Mouse (Mus musculus): ENCODE results near the gene Ecsit. TPM values are rescaled to one million over a fixed set of nuclear protein-coding genes. Genes with fewer than 3 reads are reported as not detected.
A peak's percentile ranks its signal among the peaks of the same experiment; 100 is the strongest.

Ecsit gene
- polyA plus RNA-seq, 1 experiment, result 85.2 TPM

DNA sequence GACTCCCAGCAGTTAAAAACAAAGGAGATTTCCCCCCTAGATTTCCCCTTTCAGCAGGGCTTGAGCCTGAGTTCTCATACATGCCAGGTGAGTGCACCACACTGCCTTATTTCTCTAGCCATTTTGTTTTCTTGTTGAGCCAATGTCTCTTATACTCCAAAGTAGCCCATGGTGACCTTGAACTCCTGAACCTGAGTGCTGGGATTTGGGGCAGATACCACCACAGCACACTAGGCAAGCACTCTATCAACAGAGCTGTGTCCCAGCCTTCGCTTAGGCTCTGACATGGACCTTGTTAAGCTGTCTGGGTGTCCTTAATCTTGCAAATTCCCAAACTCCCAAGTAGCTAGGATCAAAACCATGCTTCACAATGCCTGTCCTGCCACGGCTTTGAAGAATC is 43.4 kb downstream of the Ecsit start:
- peaks cover 23% of the 10 kb centered on the region for H3K4me1 ChIP-seq (ENCODE audit: control insufficient read depth, insufficient read depth, low read length)
- DNase-seq, result no peak
- TF ChIP-seq POLR2A (IDR thresholded peaks at IDR 0.05; ENCODE audit: borderline replicate concordance, insufficient read depth, low read length) (no peak), CTCF (IDR thresholded peaks at IDR 0.05; ENCODE audit: borderline replicate concordance, insufficient read depth, low read depth, low read length) (no peak)
- H3K27ac ChIP-seq (ENCODE audit: insufficient read depth, low read length), result no peak overlapping the region
- WGBS, result 60% methylated on average over 2 of the region's 2 CpGs
- H3K4me3 ChIP-seq (replicated peaks; ENCODE audit: insufficient read depth, low read depth, low read length), result no peak overlapping the region
- no peaks in the 10 kb centered on the region for H3K27me3 ChIP-seq (ENCODE audit: control insufficient read depth, insufficient read depth, low read length)

DNA sequence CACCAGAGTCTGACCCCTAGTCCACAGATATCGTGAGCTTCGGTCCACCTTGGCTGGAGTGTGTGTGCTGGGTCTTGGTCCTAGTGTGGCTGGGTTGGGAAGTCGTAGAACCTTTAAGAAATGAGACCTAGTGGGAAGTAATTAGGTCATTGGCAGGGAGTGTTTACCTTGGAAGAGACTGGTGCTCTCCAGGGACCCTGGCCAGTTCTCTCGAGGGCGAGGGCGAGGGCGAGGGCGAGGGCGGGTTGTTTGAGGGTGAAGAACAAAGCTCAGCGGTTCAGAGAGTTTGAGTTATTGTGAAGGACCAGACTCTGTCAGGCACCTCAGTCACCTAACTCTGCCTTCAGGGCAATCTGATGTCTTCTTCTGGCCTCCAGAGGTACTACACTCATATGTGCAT is 47.4 kb downstream of the Ecsit start:
- TF ChIP-seq POLR2A (IDR thresholded peaks at IDR 0.05; ENCODE audit: borderline replicate concordance, insufficient read depth, low read length) (no peak), CTCF (IDR thresholded peaks at IDR 0.05; ENCODE audit: borderline replicate concordance, insufficient read depth, low read depth, low read length) (no peak)
- Histone ChIP-seq H3K4me3 (replicated peaks; ENCODE audit: insufficient read depth, low read depth, low read length) (no peak overlapping the region), H3K27me3 (ENCODE audit: control insufficient read depth, insufficient read depth, low read length) (no peaks in the 10 kb centered on the region), H3K4me1 (ENCODE audit: control insufficient read depth, insufficient read depth, low read length) (peaks cover 32% of the 10 kb centered on the region), H3K27ac (ENCODE audit: insufficient read depth, low read length) (no peak overlapping the region)
- WGBS, result 8% methylated on average over 10 of the region's 10 CpGs
- peak in 1 of 2 experiments; percentile 48 for DNase-seq

DNA sequence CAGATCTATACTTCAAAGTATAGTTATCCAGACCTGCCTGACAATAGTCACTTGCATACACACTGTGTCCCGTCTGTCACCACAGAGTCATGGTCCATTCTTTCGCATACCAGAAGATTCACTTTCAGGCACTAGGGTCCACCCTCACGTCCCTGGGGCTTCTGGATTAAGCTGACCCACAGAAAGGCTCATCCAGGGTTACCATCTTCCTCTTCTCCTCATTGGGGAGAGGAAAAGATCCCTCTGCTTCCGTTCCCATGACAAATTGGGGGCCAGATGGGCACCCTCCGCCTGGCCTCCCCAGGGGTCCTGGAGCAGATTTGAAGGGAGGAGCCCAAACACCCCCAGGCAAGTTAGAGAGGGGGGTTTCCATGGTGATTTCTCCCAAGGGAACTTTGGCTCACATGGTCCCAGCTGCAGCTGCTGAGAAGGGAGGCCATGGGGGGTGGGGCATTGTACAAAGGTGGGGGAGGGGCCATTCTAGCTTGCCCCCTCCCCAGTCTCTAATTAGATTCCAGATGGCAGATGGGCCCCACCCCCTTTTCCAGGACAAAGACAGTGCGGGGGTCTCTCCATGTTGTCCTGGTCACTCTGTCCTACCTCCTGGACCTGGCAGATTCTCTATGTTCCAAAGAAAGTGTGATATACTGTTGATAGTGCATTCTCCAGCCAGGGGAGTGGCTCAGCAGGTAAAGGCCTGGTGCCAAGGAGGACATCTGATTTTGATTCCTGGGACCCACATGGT is 49.8 kb downstream of the Ecsit start:
- WGBS, result 14% methylated on average over 6 of the region's 6 CpGs
- TF ChIP-seq CTCF (IDR thresholded peaks at IDR 0.05; ENCODE audit: borderline replicate concordance, insufficient read depth, low read depth, low read length) (no peak), POLR2A (IDR thresholded peaks at IDR 0.05; ENCODE audit: borderline replicate concordance, insufficient read depth, low read length) (no peak)
- no peak overlapping the region for H3K4me3 ChIP-seq (replicated peaks; ENCODE audit: insufficient read depth, low read depth, low read length)
- DNase-seq, result peak in 1 of 2 experiments; percentile 44
- H3K27me3 ChIP-seq (ENCODE audit: control insufficient read depth, insufficient read depth, low read length), result no peaks in the 10 kb centered on the region
- H3K4me1 ChIP-seq (ENCODE audit: control insufficient read depth, insufficient read depth, low read length), result peaks cover 29% of the 10 kb centered on the region
- H3K27ac ChIP-seq (ENCODE audit: insufficient read depth, low read length), result no peak overlapping the region

DNA sequence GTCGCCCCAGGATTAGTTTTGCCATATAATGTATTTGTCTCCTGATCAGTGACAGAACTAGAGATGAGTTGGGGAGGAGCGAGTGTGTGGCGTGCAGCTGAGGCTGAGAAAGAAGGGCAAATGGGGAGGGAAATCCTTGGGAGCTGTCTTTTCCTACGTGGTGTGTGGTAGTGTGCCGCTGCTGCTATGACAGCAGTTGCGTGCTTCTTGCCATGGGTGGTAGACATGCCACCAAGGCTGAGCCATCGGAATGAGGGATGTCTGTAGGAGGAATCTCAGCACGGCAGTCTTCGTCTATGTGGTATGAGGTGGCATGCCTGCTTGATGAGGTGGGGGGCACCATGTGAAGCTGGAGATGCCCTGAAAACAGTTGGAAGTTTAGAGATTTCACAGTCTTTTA is 54.9 kb downstream of the Ecsit start:
- peaks cover 23% of the 10 kb centered on the region; the same call in 1 of the 2 replicates for H3K4me1 ChIP-seq (ENCODE audit: control insufficient read depth, insufficient read depth, low read length)
- no peak overlapping the region for H3K27ac ChIP-seq (ENCODE audit: insufficient read depth, low read length)
- WGBS, result 91% methylated on average over 9 of the region's 9 CpGs

DNA sequence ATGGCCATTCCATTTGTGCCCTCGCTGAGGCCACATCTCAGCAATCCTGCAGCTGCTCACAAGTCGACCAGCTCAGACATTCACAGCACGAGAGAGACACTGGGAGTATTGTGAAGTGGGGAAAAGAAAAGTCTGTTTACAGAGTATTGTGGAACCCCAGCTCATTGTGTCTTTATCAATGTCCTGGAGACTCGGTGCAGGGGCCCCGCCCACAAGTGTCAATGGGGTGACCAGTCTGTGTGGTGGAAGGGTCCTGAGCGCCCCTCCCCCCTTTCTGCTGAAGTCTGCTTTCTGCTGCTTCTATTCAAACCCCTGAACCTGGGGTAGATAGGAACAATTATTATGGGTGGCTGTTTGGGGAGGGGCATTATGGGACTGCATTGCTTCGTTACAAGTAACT is 56.8 kb downstream of the Ecsit start:
- TF ChIP-seq CTCF (IDR thresholded peaks at IDR 0.05; ENCODE audit: borderline replicate concordance, insufficient read depth, low read depth, low read length) (no peak), POLR2A (IDR thresholded peaks at IDR 0.05; ENCODE audit: borderline replicate concordance, insufficient read depth, low read length) (no peak)
- 37% methylated on average over 7 of the region's 7 CpGs for WGBS
- no peak for DNase-seq
- Histone ChIP-seq H3K27me3 (ENCODE audit: control insufficient read depth, insufficient read depth, low read length) (no peaks in the 10 kb centered on the region), H3K27ac (ENCODE audit: insufficient read depth, low read length) (peak overlapping the region; percentile 18; the same call in 1 of the 2 replicates), H3K4me3 (replicated peaks; ENCODE audit: insufficient read depth, low read depth, low read length) (no peak overlapping the region), H3K4me1 (ENCODE audit: control insufficient read depth, insufficient read depth, low read length) (peaks cover 21% of the 10 kb centered on the region)

More for the DNA sequence above, 54.9 kb downstream of the Ecsit start:
- Histone ChIP-seq H3K27me3 (ENCODE audit: control insufficient read depth, insufficient read depth, low read length) (no peaks in the 10 kb centered on the region), H3K4me3 (replicated peaks; ENCODE audit: insufficient read depth, low read depth, low read length) (no peak overlapping the region)
- DNase-seq, result no peak
- TF ChIP-seq POLR2A (IDR thresholded peaks at IDR 0.05; ENCODE audit: borderline replicate concordance, insufficient read depth, low read length) (no peak), CTCF (IDR thresholded peaks at IDR 0.05; ENCODE audit: borderline replicate concordance, insufficient read depth, low read depth, low read length) (no peak)

DNA sequence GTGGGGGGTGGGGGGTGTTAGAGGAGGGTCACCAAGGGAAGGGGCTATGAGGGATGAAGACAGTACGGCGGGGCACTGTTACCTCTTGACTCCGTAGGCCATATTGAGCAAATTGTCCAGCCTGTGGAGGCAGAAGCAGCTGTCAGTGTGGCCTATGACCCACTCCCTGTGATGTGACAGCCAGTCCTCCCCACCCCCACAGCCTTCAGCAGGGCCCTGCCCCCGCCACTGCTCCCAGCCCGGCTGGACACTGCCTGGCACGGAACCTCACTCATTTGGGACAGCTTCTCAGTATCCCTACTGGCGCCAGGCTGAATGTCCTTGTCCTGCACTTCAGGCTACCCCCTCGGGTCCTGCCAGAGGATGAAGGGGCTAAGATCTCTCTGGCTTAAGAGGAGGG is 60.6 kb downstream of the Ecsit start:
- Histone ChIP-seq H3K27me3 (ENCODE audit: control insufficient read depth, insufficient read depth, low read length) (no peaks in the 10 kb centered on the region), H3K27ac (ENCODE audit: insufficient read depth, low read length) (peak overlapping the region; percentile 20; the same call in 1 of the 2 replicates), H3K4me3 (replicated peaks; ENCODE audit: insufficient read depth, low read depth, low read length) (no peak overlapping the region), H3K4me1 (ENCODE audit: control insufficient read depth, insufficient read depth, low read length) (peaks cover 21% of the 10 kb centered on the region)
- DNase-seq, result peak in 1 of 2 experiments; percentile 58
- 26% methylated on average over 8 of the region's 8 CpGs for WGBS
- TF ChIP-seq POLR2A (IDR thresholded peaks at IDR 0.05; ENCODE audit: borderline replicate concordance, insufficient read depth, low read length) (no peak), CTCF (IDR thresholded peaks at IDR 0.05; ENCODE audit: borderline replicate concordance, insufficient read depth, low read depth, low read length) (no peak)

Other genes starting within 250 kb of the Ecsit start
- gene Angptl8, start 249.9 kb downstream of the Ecsit start, polyA plus RNA-seq (2012; rRNA removed), result not detected in 2 replicates
- 39.3 and 41.4 TPM in 2 replicates for gene Dock6, start 232.8 kb downstream of the Ecsit start, polyA plus RNA-seq (2012; rRNA removed)
- gene Rab3d, start 167.2 kb downstream of the Ecsit start, polyA plus RNA-seq (2012; rRNA removed), result 13.9 and 16.3 TPM in 2 replicates
- gene Ccdc159, start 158.0 kb downstream of the Ecsit start, polyA plus RNA-seq (2012; rRNA removed), result 14.7 and 16.6 TPM in 2 replicates
- gene Tmem205, start 157.9 kb downstream of the Ecsit start, polyA plus RNA-seq (2012; rRNA removed), result 62.5 and 64.1 TPM in 2 replicates
- gene Plppr2, start 148.4 kb downstream of the Ecsit start, polyA plus RNA-seq (2012; rRNA removed), result 97.5 and 106 TPM in 2 replicates
- 12.2 and 12.8 TPM in 2 replicates for gene Swsap1, start 129.7 kb downstream of the Ecsit start, polyA plus RNA-seq (2012; rRNA removed)
- 9.2 and 10.4 TPM in 2 replicates for gene Epor, start 121.9 kb downstream of the Ecsit start, polyA plus RNA-seq (2012; rRNA removed)
- gene Rgl3, start 96.0 kb downstream of the Ecsit start, polyA plus RNA-seq (2012; rRNA removed), result 67.6 and 83.3 TPM in 2 replicates
- gene Ccdc151, start 82.8 kb downstream of the Ecsit start, polyA plus RNA-seq (2012; rRNA removed), result 2.4 and 2.7 TPM in 2 replicates
- 91.3 and 95.3 TPM in 2 replicates for gene Prkcsh, start 82.6 kb downstream of the Ecsit start, polyA plus RNA-seq (2012; rRNA removed)
- 165 and 169 TPM in 2 replicates for gene Elavl3, start 33.4 kb downstream of the Ecsit start, polyA plus RNA-seq (2012; rRNA removed)
- not detected in 2 replicates for gene Gm49318, start 14.2 kb downstream of the Ecsit start, polyA plus RNA-seq (2012; rRNA removed)
- gene Zfp653, start 14.1 kb downstream of the Ecsit start, polyA plus RNA-seq (2012; rRNA removed), result 45.4 and 48.3 TPM in 2 replicates
- gene Cnn1, start 13.8 kb upstream of the Ecsit start, polyA plus RNA-seq (2012; rRNA removed), result 1.6 and 1.8 TPM in 2 replicates
- gene Elof1, start 31.7 kb upstream of the Ecsit start, polyA plus RNA-seq (2012; rRNA removed), result 125 and 130 TPM in 2 replicates
- gene Acp5, start 50.3 kb upstream of the Ecsit start, polyA plus RNA-seq (2012; rRNA removed), result 0.25 and 0.28 TPM in 2 replicates
- 115 and 150 TPM in 2 replicates for gene Pigyl, start 71.4 kb upstream of the Ecsit start, polyA plus RNA-seq (2012; rRNA removed)
- 0.07 and 0.13 TPM in 2 replicates for gene Zfp872, start 102.7 kb upstream of the Ecsit start, polyA plus RNA-seq (2012; rRNA removed)
- 16.8 and 19.8 TPM in 2 replicates for gene Zfp809, start 140.3 kb upstream of the Ecsit start, polyA plus RNA-seq (2012; rRNA removed)
- 2.8 and 3.2 TPM in 2 replicates for gene Zfp599, start 174.5 kb upstream of the Ecsit start, polyA plus RNA-seq (2012; rRNA removed)
- gene Zfp810, start 222.2 kb upstream of the Ecsit start, polyA plus RNA-seq (2012; rRNA removed), result 14.5 and 15.3 TPM in 2 replicates